Mouse (Mus musculus): ENCODE measurements around the gene Eps15.

- TF ChIP-seq CTCF (IDR thresholded peaks at IDR 0.05; ENCODE audit: low read depth): no peak
- no peak for TF ChIP-seq EP300 (IDR thresholded peaks at IDR 0.05; ENCODE audit: low read depth)
Observed at GRCm38 (mm10) chr4:109234806-109235350, 45.2 kb upstream of the Eps15 start.
